Mouse (Mus musculus): ENCODE results near the gene Pcmt1.
"Not testable (repeated sequence)": the region's sequence is repeated elsewhere in the genome, so short reads cannot be mapped to it uniquely, and the experiment has no call there.

Pcmt1 gene

DNA sequence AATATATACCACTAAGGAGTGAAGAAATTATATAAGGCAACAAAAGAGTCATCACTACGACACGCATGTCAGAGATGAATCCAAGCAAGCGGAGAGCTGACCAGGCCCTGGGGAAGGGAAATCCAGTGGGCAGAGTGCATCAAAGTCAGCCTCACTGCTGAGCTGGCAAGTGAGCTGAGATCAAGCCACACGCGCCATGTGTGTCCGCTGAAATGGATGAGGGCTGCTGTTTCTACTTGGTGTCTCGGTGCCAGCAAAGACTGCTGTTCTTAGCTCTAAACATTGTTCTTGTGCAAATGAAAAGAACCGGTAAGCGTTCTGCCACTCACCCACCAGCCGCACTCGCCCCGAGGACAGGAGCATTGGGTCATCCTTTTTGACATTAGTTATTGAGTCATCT is 40.6 kb downstream of the Pcmt1 start:
- no peak for DNase-seq

DNA sequence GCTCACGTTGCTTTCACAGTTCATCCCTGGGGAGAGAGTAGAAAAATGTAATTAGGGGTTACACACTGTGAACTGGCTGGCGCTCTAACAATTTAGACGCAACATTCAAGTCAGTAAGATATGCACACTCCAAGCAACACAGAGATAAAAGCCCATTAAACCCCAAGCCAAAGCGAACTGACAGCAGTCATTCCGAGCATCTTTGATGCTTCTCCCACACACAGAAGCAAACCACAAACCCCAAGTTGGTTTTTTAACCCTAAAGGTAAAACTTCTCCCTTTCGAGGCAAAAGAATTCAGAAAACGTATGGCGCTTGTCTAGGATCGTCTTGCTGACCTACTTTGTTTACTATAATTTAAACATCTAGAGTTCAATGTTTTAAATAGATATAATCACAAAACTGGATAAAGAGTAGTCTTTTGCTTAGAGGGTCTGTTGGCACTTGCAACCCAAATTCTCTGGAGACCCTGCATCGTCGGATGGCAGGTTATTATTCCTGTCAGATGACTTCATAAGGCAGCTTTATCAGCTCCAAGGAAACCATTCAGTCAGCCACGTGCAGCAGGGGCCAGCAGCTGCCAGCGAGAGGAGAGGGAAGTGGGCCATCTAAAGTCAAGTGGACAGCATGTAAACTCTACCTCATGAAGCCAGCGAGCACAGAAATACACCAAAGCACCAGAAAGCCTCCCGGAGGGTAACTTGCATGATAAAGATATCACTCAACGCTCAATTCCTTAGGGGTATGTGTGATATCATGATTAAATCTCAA is 49.8 kb downstream of the Pcmt1 start:
- no peak for DNase-seq

- no peak for DNase-seq
Observed at GRCm38 (mm10) chr10:7630286-7630685, 50.6 kb downstream of the Pcmt1 start.

DNA sequence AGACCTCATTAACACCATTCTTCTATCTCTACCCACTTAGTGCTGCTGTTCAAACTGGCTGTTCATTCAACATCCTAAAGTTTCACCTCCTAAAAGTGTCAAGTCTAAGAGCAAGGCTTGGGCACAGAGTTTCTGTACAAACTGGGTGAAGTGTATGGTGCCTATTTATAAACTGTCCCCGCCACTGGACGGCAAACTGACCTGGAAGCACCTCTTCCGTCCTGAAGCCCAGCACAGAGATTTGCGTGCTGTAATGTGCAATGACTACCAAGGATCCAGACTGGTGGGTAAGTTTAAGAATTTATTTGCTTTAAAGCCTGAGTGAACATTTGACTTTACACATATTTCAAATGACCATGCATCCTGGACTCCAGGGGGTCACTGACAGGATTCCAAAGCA is 51.8 kb downstream of the Pcmt1 start:
- DNase-seq = no peak

- DNase-seq = no peak
Observed at GRCm38 (mm10) chr10:7623861-7624518, 56.9 kb downstream of the Pcmt1 start.

GRCm38 (mm10) chr10:7622378-7622777 is 58.6 kb downstream of the Pcmt1 start:
- DNase-seq = no peak

DNA sequence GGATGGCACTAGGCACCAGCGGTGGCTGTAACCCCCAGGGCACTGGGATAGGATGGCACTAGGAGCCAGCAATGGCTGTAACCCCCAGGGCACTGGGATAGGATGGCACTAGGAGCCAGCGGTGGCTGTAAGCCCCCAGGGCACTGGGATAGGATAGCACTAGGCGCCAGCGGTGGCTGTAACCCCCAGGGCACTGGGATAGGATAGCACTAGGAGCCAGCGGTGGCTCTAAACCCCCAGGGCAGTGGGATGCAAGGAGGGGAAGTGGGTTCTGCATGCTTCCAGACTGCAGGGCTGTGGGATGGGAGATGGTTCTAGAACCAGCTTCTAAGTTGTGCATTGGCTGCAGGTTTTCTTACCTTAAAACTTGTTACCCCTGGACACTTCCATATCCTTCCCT is 60.2 kb downstream of the Pcmt1 start:
- no peak for DNase-seq

DNA sequence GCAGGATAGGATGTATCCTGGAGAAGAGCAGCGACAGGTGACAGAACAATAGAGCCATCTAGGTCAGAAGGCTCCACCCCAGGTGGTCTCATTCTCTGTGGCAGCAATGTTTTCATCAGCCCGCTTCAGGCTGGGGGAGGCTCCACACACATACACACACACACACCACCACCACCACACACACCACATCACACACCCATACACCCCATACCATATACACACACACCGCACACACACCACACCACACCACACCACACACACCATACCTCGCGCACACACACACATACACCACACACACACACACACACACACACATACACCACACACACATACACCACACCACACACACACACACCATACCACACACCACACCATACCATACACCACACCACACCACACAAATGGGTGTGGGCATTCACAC is 61.1 kb downstream of the Pcmt1 start:
- no peak for DNase-seq

DNA sequence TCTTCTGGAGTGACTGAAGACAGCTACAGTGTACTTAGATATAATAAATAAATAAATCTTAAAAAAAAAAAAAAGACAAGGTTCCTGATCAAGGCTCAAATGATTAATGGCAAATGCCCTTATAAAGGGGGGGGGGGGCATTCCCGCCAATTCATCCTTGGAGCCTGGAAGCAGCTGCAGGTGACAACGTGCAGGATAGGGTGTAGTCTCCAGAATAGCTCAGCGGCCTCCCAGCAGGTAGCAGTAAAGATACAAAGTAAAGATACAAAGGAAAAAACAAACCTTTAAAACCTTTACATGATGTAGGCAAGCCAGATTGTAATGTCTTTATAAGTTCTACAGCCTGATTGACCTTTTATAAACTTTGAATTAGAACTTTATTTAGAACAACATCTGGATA is 63.4 kb downstream of the Pcmt1 start:
- not testable (repeated sequence) for DNase-seq

DNA sequence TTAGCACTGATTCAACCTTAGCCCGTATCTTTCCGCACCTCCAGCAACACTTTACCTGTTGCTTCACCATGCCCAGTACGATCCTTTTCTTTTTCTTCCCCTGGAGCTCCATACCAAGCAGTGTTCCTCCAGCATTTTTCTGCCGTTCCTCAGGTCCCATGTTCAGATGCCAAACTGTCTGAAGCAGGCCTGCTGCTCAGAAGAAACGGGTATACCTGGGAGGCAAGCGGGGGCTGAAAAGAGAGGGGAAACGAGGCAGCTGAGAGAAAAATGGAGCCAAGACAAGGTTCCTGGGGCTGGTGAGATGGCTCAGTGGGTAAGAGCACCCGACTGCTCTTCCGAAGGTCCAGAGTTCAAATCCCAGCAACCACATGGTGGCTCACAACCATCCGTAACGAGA is 63.8 kb downstream of the Pcmt1 start:
- not testable (repeated sequence) for DNase-seq

GRCm38 (mm10) chr10:7614834-7615233 is 66.1 kb downstream of the Pcmt1 start:
- DNase-seq = no peak

GRCm38 (mm10) chr10:7612210-7612609 is 68.7 kb downstream of the Pcmt1 start:
- not testable (repeated sequence) for DNase-seq

DNA sequence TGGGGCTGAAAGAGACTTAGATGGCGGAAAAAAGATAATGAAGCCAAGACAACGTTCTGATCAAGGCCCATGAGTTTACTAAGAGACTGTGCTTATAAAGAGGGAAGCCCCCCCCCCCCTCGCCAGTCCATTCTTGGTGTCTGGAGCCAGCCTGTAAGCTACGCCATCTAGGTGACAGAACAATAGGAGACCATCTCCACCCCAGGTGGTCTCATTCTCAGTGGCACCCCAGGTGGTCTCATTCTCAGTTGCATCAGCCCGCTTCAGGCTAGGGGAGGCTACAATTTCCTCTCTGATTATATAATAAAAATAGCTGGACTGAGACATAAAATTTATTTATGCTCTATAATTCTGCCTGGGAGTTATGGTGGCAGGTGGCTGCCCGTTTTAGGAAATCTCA is 69.3 kb downstream of the Pcmt1 start:
- DNase-seq = no peak

GRCm38 (mm10) chr10:7608611-7609010 is 72.3 kb downstream of the Pcmt1 start:
- no peak for DNase-seq

GRCm38 (mm10) chr10:7606437-7606836 is 74.5 kb downstream of the Pcmt1 start:
- DNase-seq = no peak

- no peak for DNase-seq
Observed at GRCm38 (mm10) chr10:7605168-7605567, 75.8 kb downstream of the Pcmt1 start.

- peak; percentile 69 for DNase-seq
Observed at GRCm38 (mm10) chr10:7600647-7601046, 80.3 kb downstream of the Pcmt1 start.

DNA sequence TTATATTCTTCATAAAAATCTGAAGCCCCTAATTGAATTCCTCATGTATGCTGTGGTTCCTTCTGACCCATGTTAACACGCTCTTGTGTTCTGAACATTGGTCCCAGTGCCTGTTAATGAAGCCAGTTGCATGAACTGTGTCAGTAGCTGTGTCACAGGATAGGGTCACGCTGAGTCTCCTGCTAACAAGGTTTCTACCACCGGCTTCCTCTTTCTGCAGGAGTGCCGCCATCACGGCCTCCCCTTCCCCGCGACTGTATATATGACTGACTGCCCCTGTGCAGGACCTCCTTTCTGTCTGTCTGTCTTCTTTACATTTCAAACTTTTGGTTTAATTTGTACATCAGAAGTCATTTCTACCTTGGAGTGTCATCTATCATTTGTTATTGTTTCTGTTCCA is 82.8 kb downstream of the Pcmt1 start:
- DNase-seq = no peak

DNA sequence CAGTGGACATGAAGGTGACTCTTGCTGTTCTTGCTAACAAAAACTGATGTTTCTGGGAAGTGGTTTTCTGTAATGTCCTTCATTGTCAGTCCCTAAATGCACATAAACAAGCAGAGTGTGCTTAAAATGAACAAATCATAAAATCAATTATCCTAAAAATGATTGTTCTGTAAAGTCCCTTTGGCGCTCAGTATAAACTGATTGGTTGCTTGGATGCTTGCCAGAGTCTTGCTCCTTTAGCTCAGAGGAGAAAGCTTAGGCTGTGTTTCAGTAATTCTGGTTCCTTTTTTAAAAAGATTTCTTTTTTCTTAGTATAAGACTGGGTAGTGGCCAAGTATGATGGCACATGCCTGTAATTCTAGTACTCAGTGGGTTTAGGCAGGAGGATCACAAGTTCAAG is 84.7 kb downstream of the Pcmt1 start:
- DNase-seq = no peak

- DNase-seq = no peak
Observed at GRCm38 (mm10) chr10:7594797-7595196, 86.1 kb downstream of the Pcmt1 start.

- DNase-seq = no peak
Observed at GRCm38 (mm10) chr10:7590792-7591191, 90.1 kb downstream of the Pcmt1 start.

DNA sequence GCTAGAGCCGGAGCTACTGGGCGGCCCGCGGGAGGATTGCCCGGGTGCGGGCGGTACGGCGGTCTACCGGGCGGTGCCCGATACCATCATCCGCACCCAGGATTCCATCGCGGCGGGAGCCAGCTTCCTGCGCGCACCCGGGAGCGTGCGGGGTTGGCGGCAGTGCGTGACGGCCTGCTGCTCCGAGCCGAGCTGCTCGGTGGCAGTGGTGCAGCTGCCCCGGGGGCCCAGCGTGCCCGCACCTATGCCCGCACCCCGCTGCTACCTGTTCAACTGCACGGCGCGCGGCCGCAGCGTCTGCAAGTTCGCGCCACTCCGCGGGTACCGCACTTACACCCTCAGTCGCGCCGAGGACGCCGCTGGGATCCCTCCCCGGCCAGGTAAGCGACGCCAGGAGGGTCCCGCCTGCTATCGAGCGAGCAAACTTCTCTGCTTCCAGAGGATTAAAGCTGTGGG is 90.7 kb downstream of the Pcmt1 start:
- no peak for DNase-seq

- peak; percentile 86 for DNase-seq
Observed at GRCm38 (mm10) chr10:7589592-7590233, 91.2 kb downstream of the Pcmt1 start, which contains the start of gene Lrp11. TSS of gene Lrp11 (plus strand) at chr10:7589800.

- no peak for DNase-seq
Observed at GRCm38 (mm10) chr10:7586771-7587170, 94.2 kb downstream of the Pcmt1 start.

Measured in right cerebral cortex, postnatal 14 days (tissue).